ENCODE assay signal across 17 mouse cellular contexts in the genomic region with DNA sequence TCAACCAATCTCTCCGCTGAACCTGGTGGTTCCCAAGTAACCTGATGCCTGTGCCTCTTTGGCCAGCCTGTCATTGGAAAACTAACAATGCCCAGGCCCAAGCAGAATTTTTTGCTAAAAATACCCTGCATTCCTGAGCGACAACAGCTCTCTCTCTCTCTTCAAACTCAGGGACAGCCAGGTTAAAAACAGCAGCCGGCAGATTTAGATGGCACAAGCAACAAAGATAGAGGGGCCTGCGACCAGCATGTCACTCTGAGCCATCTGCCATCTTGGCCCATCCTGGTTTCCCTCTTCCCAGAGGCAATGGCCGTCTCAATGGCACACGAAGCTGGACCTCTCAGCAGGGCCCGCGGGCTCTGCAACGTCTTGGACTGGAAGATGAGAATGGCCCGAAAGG.
DNase-seq lines count a peak whose midpoint lies in the region; ATAC-seq lines count a peak whose summit lies in the region.
"Had no signal": no experiment of that assay in that cellular context is flagged by ENCODE, and none has a peak within 500 bp of the region (broad histone marks: within the 10 kb centered on the region; RNA-seq: fewer than 3 reads in every experiment).

No protein-coding gene starts in this region.

- no peak overlapping the region for H3K4me2 ChIP-seq in heart, embryonic 14.5 days (ENCODE audit: low read length)
- H3K4me2 ChIP-seq: forebrain, embryonic 15.5 days; hindbrain, embryonic 14.5 days; liver, embryonic 13.5 days had no signal

- DNase-seq in cerebellum, postnatal 14 days: peak; percentile 70 to 78
- DNase-seq in cerebellum, adult 8-10 months: no peak
- peak; percentile 1 for DNase-seq in right cerebral cortex, postnatal 4 days
- no peak for DNase-seq in right cerebral cortex, postnatal 36 days (ENCODE audit: low spot score in 2 of 2)
- DNase-seq in urinary bladder, postnatal 10 days (ENCODE audit: low spot score): no peak
- no peak for DNase-seq in B cell, adult 2 months
- no peak for DNase-seq in layer of hippocampus, adult 18-20 months (ENCODE audit: low spot score in 2 of 2)
- DNase-seq: gastrocnemius, postnatal 25 days; kidney, adult 2 months; liver, embryonic 13.5 days; lung, postnatal 10 days; right cerebral cortex, postnatal 14 days; thymus, postnatal 14 days had no signal

- H3K4me3 ChIP-seq in heart, embryonic 14.5 days (ENCODE audit: control insufficient read depth in 1 of 2, insufficient read depth in 1 of 2, low read depth in 1 of 2, low read length in 2 of 2): no peak overlapping the region
- H3K4me3 ChIP-seq: forebrain, embryonic 15.5 days; liver, embryonic 13.5 days; midbrain, embryonic 10.5 days had no signal

- H3K36me3 ChIP-seq in heart, embryonic 14.5 days (ENCODE audit: control insufficient read depth, insufficient read depth, low read length): no peaks in the 10 kb centered on the region
- H3K36me3 ChIP-seq: forebrain, embryonic 15.5 days; liver, embryonic 13.5 days; midbrain, embryonic 10.5 days had no signal

- H3K27me3 ChIP-seq in heart, embryonic 14.5 days (ENCODE audit: control insufficient read depth, insufficient read depth, low read length): no peaks in the 10 kb centered on the region
- H3K27me3 ChIP-seq: forebrain, embryonic 15.5 days; liver, embryonic 13.5 days had no signal

- WGBS in heart, embryonic 14.5 days: 39% methylated on average over 10 of the region's 10 CpGs

- H3K4me1 ChIP-seq in heart, embryonic 14.5 days (ENCODE audit: control insufficient read depth in 2 of 2, insufficient read depth in 2 of 2, low read length in 2 of 2): peaks cover 17 to 21% of the 10 kb centered on the region in 2 experiments; a peak in 3 of 4 replicates
- H3K4me1 ChIP-seq: liver, embryonic 13.5 days had no signal

- H3K9ac ChIP-seq in heart, embryonic 14.5 days (ENCODE audit: low read length): no peak overlapping the region
- H3K9ac ChIP-seq: forebrain, embryonic 15.5 days; hindbrain, embryonic 14.5 days; liver, embryonic 13.5 days had no signal

- peak overlapping the region; percentile 90 to 94 for H3K27ac ChIP-seq in heart, embryonic 14.5 days (replicated peaks in 1 of 2; ENCODE audit: control insufficient read depth in 1 of 2, insufficient read depth in 1 of 2, low read depth in 2 of 2, low read length in 2 of 2)
- H3K27ac ChIP-seq: forebrain, embryonic 15.5 days; hindbrain, embryonic 14.5 days; liver, embryonic 13.5 days; midbrain, embryonic 10.5 days had no signal

- no peaks in the 10 kb centered on the region for H3K9me3 ChIP-seq in heart, embryonic 14.5 days (ENCODE audit: control insufficient read depth, low read length)
- H3K9me3 ChIP-seq: forebrain, embryonic 15.5 days; liver, embryonic 13.5 days; midbrain, embryonic 10.5 days had no signal

- ATAC-seq in heart, embryonic 14.5 days (ENCODE audit: insufficient number of reproducible peaks, insufficient read depth, low FRiP score, low read depth): 0 out of 2 replicates have a peak, but pooled peaks have one; percentile 45
- ATAC-seq: forebrain, embryonic 15.5 days had no signal

Comparison
In these comparisons a context has a peak if more than half of its experiments do, and no peak if none do; other contexts are left out.
1. DNase-seq: peak in cerebellum, postnatal 14 days (2 of 2) and right cerebral cortex, postnatal 4 days (single experiment); none in cerebellum, adult 8-10 months (single experiment), right cerebral cortex, postnatal 36 days (0 of 2), urinary bladder, postnatal 10 days (single experiment), B cell, adult 2 months (0 of 2) and layer of hippocampus, adult 18-20 months (0 of 2).